Mouse (Mus musculus): ENCODE measurements at regions not wholly inside any gene's neighbourhood (a gene's known extent, or its start where the extent isn't known, plus 50 kb on each side); places are given as distances from the start of the nearest gene placed in this dataset.

DNA sequence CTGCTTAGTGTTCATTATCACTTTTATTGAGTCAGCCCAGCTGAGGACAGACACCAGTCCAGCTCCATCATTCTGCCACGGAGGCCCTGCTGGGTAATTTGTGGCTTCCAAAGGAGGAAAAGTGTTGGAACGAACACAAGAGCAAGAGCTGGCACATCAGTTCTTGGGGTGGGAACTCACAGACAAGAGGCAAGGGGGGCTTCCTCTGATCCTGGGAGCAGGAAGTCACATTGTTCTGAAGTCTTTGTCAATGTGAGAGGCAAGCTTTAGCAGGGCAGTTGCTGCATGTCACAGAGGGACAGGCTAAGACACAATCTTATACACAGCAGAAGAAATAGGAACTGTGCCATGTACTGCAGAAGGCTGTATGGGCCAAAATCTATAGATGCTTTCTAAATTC, 459.1 kb downstream of the Tmem135 start:
- TF ChIP-seq CTCF (IDR thresholded peaks at IDR 0.05; ENCODE audit: extremely low read depth, insufficient read length, insufficient replicate concordance, low read depth, low read length) (no peak), POLR2A (IDR thresholded peaks at IDR 0.05; ENCODE audit: low read depth, low read length) (no peak)
